Mouse (Mus musculus) common myeloid progenitor, adult 5-6 weeks (primary cell): Measurements from ENCODE around the gene Gm28053. TPM values are rescaled to one million over a fixed set of nuclear protein-coding genes. Genes with fewer than 3 reads are reported as not detected.

Source experiments
- ATAC-seq: replicated peaks from 2 replicates; pipeline ENCODE4 v1.8.0; 2016; ENCODE audit warnings: low read depth, mild to moderate bottlenecking, moderate TSS enrichment, inconsistent platforms; ENCODE audit not compliant: poor library complexity, severe bottlenecking
- total RNA-seq: library from RNA; stranded (forward); fragments of 200-1000, 187-1606 nt; gene quantifications from 2 replicates; pipeline ENCODE4 v1.2.3, GENCODE M21; 2017

Gm28053 gene
- total RNA-seq, 1 experiment from 2014 or later: 35.9 TPM

DNA sequence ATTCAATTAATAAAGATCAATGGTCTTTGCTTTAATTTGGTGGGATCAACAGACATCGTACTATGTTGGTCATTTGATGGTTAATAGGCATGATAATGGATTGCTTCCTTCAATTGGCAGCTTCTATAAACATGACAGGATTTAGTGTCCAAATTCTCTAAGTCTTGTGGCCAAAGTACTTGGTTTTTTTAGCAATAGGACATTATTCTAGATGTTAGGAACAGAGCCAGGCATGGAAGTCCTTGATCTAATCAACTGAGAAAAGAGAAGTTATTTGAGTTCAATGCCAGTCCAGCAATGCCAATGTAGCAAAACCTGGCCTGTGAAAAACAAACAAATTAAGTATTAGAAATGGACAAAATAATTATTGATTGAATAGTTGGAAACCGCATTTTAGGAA lies 67.2 kb downstream of the Gm28053 start:
- ATAC-seq: no peak

DNA sequence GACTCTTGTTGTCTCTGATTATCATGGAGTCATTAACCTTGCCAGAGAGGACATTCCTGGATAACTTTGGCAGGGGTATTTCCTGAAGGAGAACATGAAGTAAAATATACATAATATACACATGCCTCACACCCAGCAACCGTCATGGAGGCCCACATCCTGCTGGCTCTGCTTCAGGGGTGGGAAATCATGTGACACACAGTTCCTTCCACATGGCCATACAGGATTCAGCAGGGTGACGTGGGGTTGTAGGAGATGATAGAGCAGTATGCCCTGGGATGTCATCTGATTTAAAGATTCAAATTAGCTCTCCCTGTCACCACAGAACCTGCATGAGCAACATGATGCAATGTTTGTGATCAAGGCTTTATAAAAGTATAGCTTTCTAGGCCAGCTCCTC lies 69.5 kb downstream of the Gm28053 start:
- no peak for ATAC-seq

DNA sequence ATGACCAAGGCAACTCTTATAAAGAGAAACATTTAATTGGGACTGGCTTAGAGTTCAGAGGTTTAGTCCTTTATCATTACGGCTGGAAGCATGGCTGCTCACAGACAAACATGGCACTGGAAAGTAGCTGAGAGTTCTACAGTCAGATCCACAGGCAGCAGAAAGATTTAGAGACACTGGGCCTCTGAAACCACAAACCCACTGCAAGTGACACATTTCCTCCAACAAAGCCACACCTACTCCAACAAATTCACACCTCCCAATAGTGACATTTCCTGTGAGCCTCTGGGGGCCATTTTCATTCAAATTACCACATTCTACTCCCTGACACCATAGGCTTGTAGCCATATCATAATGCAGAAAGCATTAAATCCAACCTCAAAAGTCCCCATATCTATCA lies 83.5 kb downstream of the Gm28053 start:
- ATAC-seq: peak; percentile 90

Other genes with a start within 250 kb of the Gm28053 start
- gene Atp6v0e2, start 181.0 kb upstream of the Gm28053 start, total RNA-seq: 2.1 TPM in 1 of 2 replicates, not detected in the other
- gene Lrrc61, start 163.8 kb upstream of the Gm28053 start, total RNA-seq: 4.9 and 5.6 TPM in 2 replicates
- not detected in 2 replicates for gene Rarres2, start 145.8 kb upstream of the Gm28053 start, total RNA-seq
- not detected in 2 replicates for gene Gm45021, start 129.0 kb upstream of the Gm28053 start, total RNA-seq
- 19.7 and 23.1 TPM in 2 replicates for gene Repin1, start 124.7 kb upstream of the Gm28053 start, total RNA-seq
- gene Gm44965, start 124.7 kb upstream of the Gm28053 start, total RNA-seq: not detected in 2 replicates
- gene Zfp775, start 116.5 kb upstream of the Gm28053 start, total RNA-seq: 2.1 and 3.3 TPM in 2 replicates
- gene AI854703, start 91.8 kb upstream of the Gm28053 start, total RNA-seq: 1.6 and 2.2 TPM in 2 replicates
- 3.7 TPM in 2 replicates for gene Gimap8, start 71.4 kb upstream of the Gm28053 start, total RNA-seq
- gene Gimap9, start 42.5 kb upstream of the Gm28053 start, total RNA-seq: 50.8 and 59.3 TPM in 2 replicates
- gene Gimap4, start 34.1 kb upstream of the Gm28053 start, total RNA-seq: 1.8 and 7.3 TPM in 2 replicates
- 81.8 and 82.1 TPM in 2 replicates for gene Gimap6, start 10.4 kb upstream of the Gm28053 start, total RNA-seq
- gene Gimap7, start within 50 bp of the Gm28053 start, total RNA-seq: 3.4 and 4.9 TPM in 2 replicates
- 38.7 and 51.3 TPM in 2 replicates for gene Gimap1, start 20.4 kb downstream of the Gm28053 start, total RNA-seq
- 6.6 and 7.3 TPM in 2 replicates for gene Gimap5, start 27.6 kb downstream of the Gm28053 start, total RNA-seq
- 0.34 and 0.69 TPM in 2 replicates for gene Gimap3, start 52.2 kb downstream of the Gm28053 start, total RNA-seq
- 33.7 and 54.6 TPM in 2 replicates for gene Tmem176a, start 122.3 kb downstream of the Gm28053 start, total RNA-seq
- 137 and 148 TPM in 2 replicates for gene Tmem176b, start 122.9 kb downstream of the Gm28053 start, total RNA-seq
- 0.23 TPM in 1 of 2 replicates, not detected in the other for gene Aoc1, start 154.3 kb downstream of the Gm28053 start, total RNA-seq
- not detected in 2 replicates for gene 1600015I10Rik, start 211.3 kb downstream of the Gm28053 start, total RNA-seq